Mouse (Mus musculus) ovary, adult 2 months (tissue): ENCODE data around the gene Map2k3. TPM values are rescaled to one million over a fixed set of nuclear protein-coding genes. Genes with fewer than 3 reads are reported as not detected.

ENCODE experiments used
- polyA plus RNA-seq: library from polyadenylated mRNA; depleted of rRNA; stranded (reverse); fragments of >200 nt; gene quantifications from 2 replicates; pipeline ENCODE4 v1.2.3, GENCODE M21; 2012; rRNA removed

Map2k3 gene
- 24.5 and 35.6 TPM in 2 replicates for polyA plus RNA-seq

GRCm38 (mm10) chr11:60931869-60932481, at the start of gene Map2k3:
Gene Map2k3 (plus strand): TSS chr11:60932033.

GRCm38 (mm10) chr11:60914491-60914890, 17.3 kb upstream of the Map2k3 start, which contains the start of gene Natd1:
Gene Natd1 (minus strand): TSS chr11:60914750.

Other genes with a start within 250 kb of the Map2k3 start
- 130 and 140 TPM in 2 replicates for gene Llgl1, start 232.3 kb upstream of the Map2k3 start, polyA plus RNA-seq
- 279 and 312 TPM in 2 replicates for gene Flii, start 204.8 kb upstream of the Map2k3 start, polyA plus RNA-seq
- gene Mief2, start 203.6 kb upstream of the Map2k3 start, polyA plus RNA-seq: 27.7 and 33.8 TPM in 2 replicates
- 11.0 and 12.3 TPM in 2 replicates for gene Top3a, start 154.7 kb upstream of the Map2k3 start, polyA plus RNA-seq
- gene Smcr8, start 154.5 kb upstream of the Map2k3 start, polyA plus RNA-seq: 11.2 and 13.0 TPM in 2 replicates
- gene Shmt1, start 120.3 kb upstream of the Map2k3 start, polyA plus RNA-seq: 19.2 and 23.0 TPM in 2 replicates
- gene Dhrs7b, start 101.4 kb upstream of the Map2k3 start, polyA plus RNA-seq: 12.6 and 14.2 TPM in 2 replicates
- 91.6 and 102 TPM in 2 replicates for gene Tmem11, start 52.8 kb upstream of the Map2k3 start, polyA plus RNA-seq
- 61.2 and 62.3 TPM in 2 replicates for gene Natd1, start 17.3 kb upstream of the Map2k3 start, polyA plus RNA-seq
- 0.33 and 0.46 TPM in 2 replicates for gene Kcnj12, start 90.5 kb downstream of the Map2k3 start, polyA plus RNA-seq
- 6.0 and 8.6 TPM in 2 replicates for gene Tnfrsf13b, start 194.7 kb downstream of the Map2k3 start, polyA plus RNA-seq
- gene Usp22, start 243.0 kb downstream of the Map2k3 start, polyA plus RNA-seq: 104 and 131 TPM in 2 replicates